Mouse (Mus musculus) hindbrain, embryonic 12.5 days (tissue): ENCODE results near the gene Taar8b. TPM values are rescaled to one million over a fixed set of nuclear protein-coding genes. Genes with fewer than 3 reads are reported as not detected.
"Not testable (repeated sequence)": the region's sequence is repeated elsewhere in the genome, so short reads cannot be mapped to it uniquely, and the experiment has no call there.

Experiments
- ATAC-seq: fragments of 200-750 bp; cut with Nextera tagmentation; 2 replicates; pipeline ENCODE4 v1.8.0; 2017; ENCODE audit warnings: moderate TSS enrichment; ENCODE audit not compliant: low FRiP score
- H3K27ac ChIP-seq: fragments of 300-500 bp; sonication (generic); 2 replicates; pipeline ENCODE4 v1.5.1; 2016; ENCODE audit warnings: mild to moderate bottlenecking
- H3K27me3 ChIP-seq: fragments of 300-500 bp; sonication (generic); 2 replicates; pipeline ENCODE4 v1.6.1; 2016; ENCODE audit warnings: mild to moderate bottlenecking
- H3K36me3 ChIP-seq: fragments of 300-500 bp; sonication (generic); 2 replicates; pipeline ENCODE4 v1.6.1; 2016; ENCODE audit warnings: mild to moderate bottlenecking
- H3K4me1 ChIP-seq: fragments of 300-500 bp; sonication (generic); 2 replicates; pipeline ENCODE4 v1.6.1; 2016
- H3K4me2 ChIP-seq: fragments of 300-500 bp; sonication (generic); replicated peaks from 2 replicates; pipeline ENCODE4 v1.6.1; 2016; ENCODE audit warnings: mild to moderate bottlenecking
- H3K4me3 ChIP-seq: fragments of 300-500 bp; sonication (generic); 2 replicates; pipeline ENCODE4 v1.5.1; 2016; ENCODE audit warnings: mild to moderate bottlenecking
- H3K9ac ChIP-seq: fragments of 300-500 bp; sonication (generic); 2 replicates; pipeline ENCODE4 v1.6.1; 2016; ENCODE audit warnings: mild to moderate bottlenecking, moderate library complexity
- H3K9me3 ChIP-seq: fragments of 300-500 bp; sonication (generic); replicated peaks from 2 replicates; pipeline ENCODE4 v1.6.1; 2016; ENCODE audit warnings: mild to moderate bottlenecking
- WGBS: fragments of 180-500 bp; shearing (Covaris S2); methylation state at CpG from one replicate; pipeline ENCODE4 v1.1.7; 2016; 5-methylcytosine and 5-hydroxymethylcytosine counted together
- polyA plus RNA-seq: library from polyadenylated mRNA; unstranded; fragments of >200 nt; fragmentation: Nextera tagmentation; extraction: Ambion mirVana; gene quantifications from 2 replicates; pipeline ENCODE4 v1.2.1, GENCODE M21; 2016

Taar8b gene
- not detected in 2 replicates for polyA plus RNA-seq

DNA sequence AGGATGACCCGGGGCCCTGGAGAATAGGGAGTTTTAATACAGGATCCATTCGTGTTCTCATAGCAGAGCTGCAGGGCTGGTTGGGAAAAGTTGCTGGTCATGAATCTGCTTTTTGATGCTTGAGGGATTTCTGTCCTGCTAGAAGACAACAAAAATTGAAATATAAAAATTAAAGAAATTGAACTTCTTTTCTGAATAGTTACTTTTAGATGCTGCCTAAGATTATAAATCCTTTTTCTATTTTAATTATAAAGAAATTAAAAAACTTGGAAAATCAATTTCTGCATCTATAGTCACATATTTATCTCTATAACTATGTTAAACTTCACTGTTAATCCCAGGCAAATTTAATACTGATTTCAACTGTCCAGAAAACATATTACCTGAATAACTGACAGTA is at the start of gene Taar8b:
Gene Taar8b, minus strand, starts transcription at position 101 of the 400 bp plus-strand sequence.
- Histone ChIP-seq H3K36me3 (no peaks in the 10 kb centered on the region), H3K4me2 (no peak within 1 kb of the TSS), H3K4me1 (no peaks in the 10 kb centered on the region), H3K9me3 (no peaks in the 10 kb centered on the region), H3K27me3 (no peaks in the 10 kb centered on the region), H3K9ac (no peak within 1 kb of the TSS), H3K4me3 (no peak within 1 kb of the TSS), H3K27ac (no peak within 1 kb of the TSS)
- 77% methylated on average over 2 of the region's 2 CpGs for WGBS
- no peak for ATAC-seq

DNA sequence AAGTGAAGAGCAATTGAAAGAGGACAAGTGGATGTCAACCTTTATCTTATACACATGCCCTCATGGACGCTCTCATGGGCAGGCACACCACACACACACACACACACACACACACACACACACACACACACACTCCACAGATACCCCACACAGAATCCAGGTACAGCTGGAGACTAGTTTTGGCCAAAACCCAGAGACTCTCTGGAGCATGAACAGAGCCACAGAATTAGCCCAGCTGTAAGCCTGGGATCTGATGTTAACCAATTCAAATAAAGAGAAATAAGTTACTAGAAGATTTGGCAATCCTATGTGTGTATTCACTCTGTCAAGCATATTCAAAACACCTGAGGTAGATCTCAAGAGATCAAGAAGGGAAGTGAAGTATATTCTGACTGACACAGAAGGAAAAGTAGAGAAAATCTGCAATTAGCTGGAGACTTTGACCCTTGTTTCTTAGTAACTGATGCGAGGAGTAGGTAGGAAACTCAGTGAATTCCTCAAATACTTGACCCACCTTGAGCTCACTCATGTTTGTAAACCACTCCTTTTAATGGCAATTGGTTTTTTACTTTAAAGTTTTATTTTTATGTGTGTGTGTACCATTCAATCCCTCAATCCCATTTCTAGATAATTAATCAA is 46.6 kb upstream of the Taar8b start:
- no peak overlapping the region for H3K9ac ChIP-seq
- H3K4me2 ChIP-seq, result no peak overlapping the region
- no peaks in the 10 kb centered on the region for H3K9me3 ChIP-seq
- H3K4me1 ChIP-seq, result no peaks in the 10 kb centered on the region
- ATAC-seq, result no peak
- H3K27me3 ChIP-seq, result no peaks in the 10 kb centered on the region
- WGBS, result 88% methylated on average over 2 of the region's 2 CpGs
- no peak overlapping the region for H3K4me3 ChIP-seq
- H3K36me3 ChIP-seq, result no peaks in the 10 kb centered on the region
- no peak overlapping the region for H3K27ac ChIP-seq

DNA sequence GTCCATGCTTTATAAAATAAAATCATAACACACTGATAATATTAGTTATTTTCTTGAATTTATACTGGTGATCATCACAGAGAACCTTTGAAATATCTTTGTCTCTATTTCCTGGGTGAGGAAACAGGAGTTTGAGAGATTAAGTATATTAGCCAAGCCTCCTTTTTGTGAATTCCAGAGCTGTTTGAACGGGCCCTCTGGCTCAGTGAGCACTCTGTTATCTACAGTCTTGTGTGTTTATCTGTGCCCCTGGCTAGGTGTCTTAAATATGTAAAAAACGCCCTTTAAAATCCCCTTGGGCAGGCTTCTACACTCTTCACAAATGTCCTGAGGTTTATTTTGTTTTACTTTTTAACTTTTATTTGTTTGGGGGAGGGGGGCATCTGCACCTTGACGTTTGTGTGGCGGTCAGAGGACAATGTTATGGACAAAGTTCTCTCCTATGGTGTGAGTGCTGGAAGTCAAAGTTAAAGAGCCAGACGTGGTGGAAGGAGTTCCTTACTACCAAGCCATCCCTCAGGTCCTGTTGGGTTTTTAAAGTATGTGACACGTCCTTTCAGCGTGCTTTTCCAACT is 42.1 kb upstream of the Taar8b start:
- no peak overlapping the region for H3K4me2 ChIP-seq
- ATAC-seq, result no peak
- H3K4me3 ChIP-seq, result no peak overlapping the region
- H3K27me3 ChIP-seq, result no peaks in the 10 kb centered on the region
- H3K9ac ChIP-seq, result no peak overlapping the region
- WGBS, result 65% methylated on average over 7 of the region's 7 CpGs
- H3K27ac ChIP-seq, result no peak overlapping the region
- no peaks in the 10 kb centered on the region for H3K36me3 ChIP-seq
- H3K9me3 ChIP-seq, result no peaks in the 10 kb centered on the region
- H3K4me1 ChIP-seq, result peaks cover 3% of the 10 kb centered on the region; the same call in 1 of the 2 replicates

DNA sequence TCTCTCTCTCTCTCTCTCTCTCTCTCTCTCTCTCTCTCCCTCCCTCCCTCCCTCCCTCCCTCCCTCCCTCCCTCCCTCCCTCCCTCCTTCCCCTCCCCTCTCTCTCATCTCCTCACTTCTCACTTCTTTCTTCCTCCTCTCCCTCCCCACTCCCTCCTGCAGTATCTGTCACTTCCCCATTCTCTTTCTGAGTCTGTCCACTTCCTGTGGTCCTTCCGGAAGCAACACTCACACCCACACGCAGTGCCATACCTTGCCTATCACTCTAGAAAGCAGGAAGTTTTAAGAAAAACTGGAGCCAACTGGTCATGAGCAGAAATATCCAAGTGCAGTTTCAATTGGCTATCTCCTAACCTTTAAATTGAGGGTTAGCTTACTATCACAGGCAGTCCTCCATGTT is 41.0 kb upstream of the Taar8b start:
- Histone ChIP-seq H3K27me3 (no peaks in the 10 kb centered on the region), H3K9ac (no peak overlapping the region), H3K27ac (no peak overlapping the region), H3K4me3 (no peak overlapping the region), H3K4me2 (no peak overlapping the region), H3K36me3 (no peaks in the 10 kb centered on the region), H3K4me1 (peaks cover 3% of the 10 kb centered on the region; the same call in 1 of the 2 replicates), H3K9me3 (no peaks in the 10 kb centered on the region)
- 56% methylated on average over 2 of the region's 2 CpGs for WGBS
- ATAC-seq, result no peak

DNA sequence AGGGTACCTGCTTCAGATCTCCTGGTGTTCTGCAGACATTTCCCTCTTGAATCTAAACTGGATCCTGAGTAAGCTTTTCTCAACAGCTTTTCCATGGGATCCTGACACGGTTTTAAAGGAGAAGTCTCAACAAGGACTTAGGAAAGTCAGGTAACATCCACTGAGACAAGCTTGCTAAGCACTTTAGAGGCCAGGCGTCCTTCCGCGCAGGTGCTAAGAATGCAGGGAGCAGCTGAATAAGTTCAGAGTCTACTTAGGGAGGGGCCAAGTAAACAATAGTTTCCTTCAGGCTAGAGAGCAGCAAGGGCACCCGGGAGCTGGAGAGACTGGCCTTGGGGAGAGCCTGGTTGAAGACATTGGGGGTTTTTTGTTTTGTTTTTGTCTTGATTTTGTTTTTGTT is 40.2 kb upstream of the Taar8b start:
- Histone ChIP-seq H3K9ac (no peak overlapping the region), H3K9me3 (no peaks in the 10 kb centered on the region), H3K36me3 (no peaks in the 10 kb centered on the region), H3K4me2 (no peak overlapping the region), H3K27ac (no peak overlapping the region), H3K27me3 (no peaks in the 10 kb centered on the region), H3K4me1 (peaks cover 3% of the 10 kb centered on the region; the same call in 1 of the 2 replicates), H3K4me3 (no peak overlapping the region)
- no peak for ATAC-seq
- 9% methylated on average over 5 of the region's 5 CpGs for WGBS

DNA sequence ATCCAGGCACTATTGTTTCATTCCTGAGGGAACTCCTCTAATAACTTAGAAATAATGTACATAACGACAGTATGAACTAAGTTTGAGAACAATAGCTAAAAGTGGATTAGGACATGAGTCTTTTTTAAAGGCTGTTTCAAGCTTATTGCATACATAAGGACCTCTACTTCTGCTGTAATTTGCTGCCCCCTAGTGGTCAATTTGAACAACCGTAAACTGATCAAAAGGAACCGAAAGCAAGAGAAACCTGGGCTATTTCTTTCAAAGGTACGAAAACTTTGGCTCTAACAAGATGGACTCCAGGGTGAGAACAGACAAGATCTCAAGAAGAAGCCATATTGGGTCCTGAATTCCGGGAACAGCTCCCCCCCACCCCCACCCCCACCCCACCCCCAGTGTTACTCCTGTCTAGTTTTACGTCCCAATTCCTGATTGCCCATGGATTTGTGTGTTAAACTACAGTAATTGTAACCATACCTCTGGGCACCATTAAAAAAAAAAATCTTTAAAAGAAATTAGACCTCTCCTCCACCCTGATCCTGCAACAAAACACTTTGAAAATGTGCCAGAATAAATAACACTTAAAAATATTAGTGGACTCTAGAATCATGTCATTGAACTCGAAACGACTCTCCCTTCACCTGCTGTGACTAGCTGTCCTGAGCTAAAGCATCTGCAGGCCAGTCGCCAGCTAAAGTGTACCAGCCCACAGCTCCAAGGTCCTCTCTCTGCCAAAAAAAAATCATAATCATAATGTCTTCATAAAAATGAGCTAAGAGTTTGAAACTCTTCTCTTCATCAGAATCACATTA is 39.6 kb upstream of the Taar8b start:
- Histone ChIP-seq H3K27ac (no peak overlapping the region), H3K27me3 (no peaks in the 10 kb centered on the region), H3K4me1 (peaks cover 3% of the 10 kb centered on the region; the same call in 1 of the 2 replicates), H3K9ac (no peak overlapping the region), H3K4me3 (no peak overlapping the region), H3K9me3 (no peaks in the 10 kb centered on the region), H3K36me3 (no peaks in the 10 kb centered on the region), H3K4me2 (peak overlapping the region; percentile 39)
- 23% methylated on average over 9 of the region's 9 CpGs for WGBS
- ATAC-seq, result peak; percentile 72; the same call in 1 of the 2 replicates

DNA sequence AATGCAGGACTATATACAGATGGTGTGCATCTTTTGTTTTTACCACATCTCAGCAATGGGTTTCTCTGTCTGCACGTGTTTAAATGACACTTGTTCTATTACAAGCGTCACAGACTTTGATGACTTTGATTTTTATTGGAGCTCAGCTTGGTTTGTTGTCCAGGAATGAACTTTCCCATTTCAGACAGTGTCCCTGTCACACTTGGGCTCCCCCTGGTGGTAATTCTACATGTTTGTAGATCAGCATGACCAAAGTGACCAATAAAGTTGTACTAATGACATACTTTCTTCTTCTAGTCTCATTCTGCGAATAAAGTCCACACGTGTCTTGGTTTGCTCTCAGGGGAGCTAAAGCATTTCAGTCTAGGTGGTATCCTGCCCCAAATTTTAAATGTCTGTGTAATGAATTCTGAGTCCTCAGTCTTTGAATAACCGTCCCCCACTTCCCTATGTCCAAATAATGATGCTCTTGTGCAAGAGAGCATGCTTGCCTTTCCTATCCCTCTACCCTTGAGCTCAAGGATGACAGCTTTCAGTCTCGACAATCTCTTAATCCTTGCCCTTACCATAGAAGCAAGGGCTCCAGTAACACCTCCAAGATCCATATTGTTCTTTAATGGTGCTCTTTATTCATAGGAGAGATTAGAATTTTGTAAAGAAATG is 19.2 kb upstream of the Taar8b start:
- no peak overlapping the region for H3K4me3 ChIP-seq
- no peak overlapping the region for H3K4me2 ChIP-seq
- ATAC-seq, result 0 out of 2 replicates have a peak, but pooled peaks have one; percentile 43
- no peaks in the 10 kb centered on the region for H3K27me3 ChIP-seq
- 43% methylated on average over 6 of the region's 6 CpGs for WGBS
- H3K9ac ChIP-seq, result no peak overlapping the region
- no peaks in the 10 kb centered on the region for H3K4me1 ChIP-seq
- H3K27ac ChIP-seq, result no peak overlapping the region
- H3K36me3 ChIP-seq, result no peaks in the 10 kb centered on the region
- no peaks in the 10 kb centered on the region for H3K9me3 ChIP-seq

DNA sequence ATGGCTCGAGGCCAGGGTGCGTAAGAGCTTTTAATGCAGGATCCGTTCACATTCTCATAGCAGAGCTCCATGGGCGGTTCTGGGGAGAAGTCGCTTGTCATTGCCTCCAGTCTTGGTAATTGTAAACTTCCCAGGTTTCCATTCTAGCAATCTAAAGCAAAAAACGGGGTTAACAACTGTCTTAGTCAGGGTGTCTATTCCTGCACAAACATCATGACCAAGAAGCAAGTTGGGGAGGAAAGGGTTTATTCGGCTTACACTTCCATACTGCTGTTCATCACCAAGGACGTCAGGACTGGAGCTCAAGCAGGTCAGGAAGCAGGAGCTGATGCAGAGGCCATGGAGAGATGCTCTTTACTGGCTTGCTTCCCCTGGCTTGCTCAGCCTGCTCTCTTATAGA is 17.3 kb upstream of the Taar8b start, which contains the start of gene Taar9:
Gene Taar9, minus strand, starts transcription at position 101 of the 400 bp plus-strand sequence.
- H3K9me3 ChIP-seq, H3K27me3 ChIP-seq, H3K36me3 ChIP-seq, H3K9ac ChIP-seq, H3K4me3 ChIP-seq, ATAC-seq, H3K27ac ChIP-seq, H3K4me1 ChIP-seq, H3K4me2 ChIP-seq: not testable (repeated sequence)
- WGBS, result 85% methylated on average over 8 of the region's 8 CpGs

DNA sequence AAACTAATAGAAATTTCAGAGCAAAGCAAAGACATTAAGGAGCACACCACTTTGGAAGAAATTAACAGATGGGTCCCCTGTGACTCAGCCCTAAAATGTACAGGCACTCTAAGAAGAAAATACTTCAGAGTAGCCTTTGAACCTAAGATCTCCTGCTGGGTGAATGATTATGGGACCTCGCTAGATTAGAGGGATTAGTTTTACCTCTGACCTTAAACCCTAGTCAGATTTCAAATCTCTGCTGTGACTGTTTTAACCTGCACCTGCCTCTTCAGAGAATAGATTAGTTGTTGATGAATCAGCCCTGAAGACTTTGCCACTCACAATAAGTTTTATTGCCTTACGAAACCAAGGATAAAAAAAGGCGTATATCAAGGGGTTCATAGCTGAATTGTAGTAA is 16.1 kb upstream of the Taar8b start:
- WGBS, result 56% methylated on average over 3 of the region's 3 CpGs
- no peak overlapping the region for H3K9ac ChIP-seq
- no peaks in the 10 kb centered on the region for H3K4me1 ChIP-seq
- H3K36me3 ChIP-seq, result no peaks in the 10 kb centered on the region
- no peaks in the 10 kb centered on the region for H3K9me3 ChIP-seq
- no peak overlapping the region for H3K4me3 ChIP-seq
- ATAC-seq, result no peak
- H3K27ac ChIP-seq, result no peak overlapping the region
- no peak overlapping the region for H3K4me2 ChIP-seq
- no peaks in the 10 kb centered on the region for H3K27me3 ChIP-seq

DNA sequence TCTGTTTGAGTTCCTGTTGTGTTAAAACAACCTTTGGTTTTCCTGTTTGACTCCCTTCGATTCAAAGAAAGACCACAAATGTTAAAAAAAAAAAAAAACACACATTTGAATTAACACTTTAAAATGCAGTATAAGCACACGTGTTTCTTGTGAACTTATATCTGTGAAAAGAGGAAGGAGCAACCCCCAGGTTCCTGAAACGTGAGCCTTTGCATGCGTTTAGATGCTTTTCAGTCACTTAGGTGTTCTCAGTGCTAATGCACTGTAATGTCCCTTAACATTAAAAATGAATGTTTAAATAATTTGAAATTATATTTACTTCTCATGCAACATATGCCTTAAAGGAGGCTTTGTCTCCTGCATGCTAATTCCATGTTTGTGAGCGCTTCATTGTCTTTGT is 15.7 kb upstream of the Taar8b start:
- Histone ChIP-seq H3K9me3 (no peaks in the 10 kb centered on the region), H3K9ac (no peak overlapping the region), H3K4me3 (no peak overlapping the region), H3K4me2 (no peak overlapping the region), H3K27me3 (no peaks in the 10 kb centered on the region), H3K27ac (no peak overlapping the region), H3K4me1 (no peaks in the 10 kb centered on the region), H3K36me3 (no peaks in the 10 kb centered on the region)
- 67% methylated on average over 5 of the region's 5 CpGs for WGBS
- ATAC-seq, result no peak

DNA sequence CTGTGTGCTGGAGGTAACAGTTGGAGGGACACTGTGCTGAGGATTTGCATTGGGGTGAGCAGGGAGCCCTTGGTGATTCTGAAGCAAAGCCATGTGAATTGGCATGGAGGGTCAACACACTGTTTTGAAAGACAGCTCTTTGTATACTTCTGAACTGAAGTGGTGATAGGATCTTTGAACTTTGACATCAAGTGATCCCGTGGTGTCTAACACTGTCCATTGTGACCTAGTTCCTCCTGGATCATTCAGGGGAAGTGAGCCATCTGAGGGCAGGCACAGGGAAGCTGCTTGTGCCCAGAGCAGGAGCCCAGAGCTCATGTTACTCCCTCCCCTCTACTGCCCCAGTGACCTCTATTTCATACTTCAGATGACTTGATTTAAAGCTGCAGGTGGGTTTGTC is 11.2 kb upstream of the Taar8b start:
- H3K9ac ChIP-seq, H3K9me3 ChIP-seq, H3K4me1 ChIP-seq, H3K27me3 ChIP-seq, H3K4me2 ChIP-seq, H3K27ac ChIP-seq, H3K36me3 ChIP-seq, H3K4me3 ChIP-seq, ATAC-seq: not testable (repeated sequence)
- WGBS, result 46% methylated on average over 1 of the region's 1 CpGs

DNA sequence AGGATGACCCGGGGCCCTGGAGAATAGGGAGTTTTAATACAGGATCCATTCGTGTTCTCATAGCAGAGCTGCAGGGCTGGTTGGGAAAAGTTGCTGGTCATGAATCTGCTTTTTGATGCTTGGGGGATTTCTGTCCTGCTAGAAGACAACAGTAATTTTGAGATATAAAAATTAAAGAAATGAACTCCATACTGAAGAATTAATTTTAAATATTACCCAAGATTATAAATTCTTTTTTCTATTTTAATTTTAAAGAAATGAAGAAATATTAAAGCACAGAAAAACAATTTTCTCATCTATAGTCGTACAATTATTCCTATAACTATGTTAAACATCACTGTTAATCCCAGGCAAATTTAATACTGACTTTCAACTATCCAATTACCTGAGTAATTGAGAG is 9.7 kb upstream of the Taar8b start, which contains the start of gene Taar8c:
Gene Taar8c, minus strand, starts transcription at position 101 of the 400 bp plus-strand sequence.
- H3K9me3 ChIP-seq, H3K4me2 ChIP-seq, H3K27me3 ChIP-seq, H3K4me3 ChIP-seq, H3K9ac ChIP-seq, H3K4me1 ChIP-seq, H3K36me3 ChIP-seq, ATAC-seq, H3K27ac ChIP-seq: not testable (repeated sequence)
- 91% methylated on average over 1 of the region's 3 CpGs for WGBS
